Mouse (Mus musculus): ENCODE data around the gene Phb.
A peak's percentile ranks its signal among the peaks of the same experiment; 100 is the strongest.

Gene Phb

DNA sequence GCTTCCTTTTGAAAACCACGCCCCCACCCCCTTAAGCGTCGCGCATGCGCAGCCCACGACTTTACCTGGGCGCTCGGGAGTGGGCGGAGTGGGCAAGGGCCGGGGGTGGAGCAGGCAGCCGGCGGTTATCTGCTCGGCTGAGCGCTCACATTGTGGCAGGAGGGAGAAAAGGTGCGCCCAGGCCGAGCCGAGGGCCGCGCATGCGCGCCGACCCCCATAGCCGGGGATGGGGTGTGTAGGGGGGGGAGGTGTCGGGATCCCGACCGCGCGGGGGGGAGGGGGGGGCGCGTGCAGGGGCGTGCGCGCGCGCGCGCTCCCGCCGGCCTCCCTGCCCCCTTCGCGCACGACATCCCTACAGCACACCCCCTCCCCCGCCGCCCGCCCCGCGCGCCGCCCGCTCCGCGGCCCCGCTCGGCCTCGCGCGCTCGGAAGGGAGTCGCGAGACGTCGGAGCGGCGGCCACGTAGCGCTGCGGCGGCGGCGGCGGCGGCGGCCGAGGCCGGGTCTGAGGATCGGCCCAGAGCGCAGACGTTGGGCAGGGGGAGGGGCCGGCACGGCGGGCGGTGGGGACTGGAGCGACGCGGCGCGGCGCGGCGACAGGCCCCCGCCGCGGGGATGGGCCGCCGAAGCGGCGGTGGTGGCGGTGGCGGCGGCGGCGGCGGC, 45.9 kb downstream of the Phb start, which contains the start of gene Zfp652:
Gene Zfp652, plus strand, starts transcription at position 111 of the 662 bp plus-strand sequence.
- peak; percentile 79 for DNase-seq (ENCODE audit: low spot score)

DNA sequence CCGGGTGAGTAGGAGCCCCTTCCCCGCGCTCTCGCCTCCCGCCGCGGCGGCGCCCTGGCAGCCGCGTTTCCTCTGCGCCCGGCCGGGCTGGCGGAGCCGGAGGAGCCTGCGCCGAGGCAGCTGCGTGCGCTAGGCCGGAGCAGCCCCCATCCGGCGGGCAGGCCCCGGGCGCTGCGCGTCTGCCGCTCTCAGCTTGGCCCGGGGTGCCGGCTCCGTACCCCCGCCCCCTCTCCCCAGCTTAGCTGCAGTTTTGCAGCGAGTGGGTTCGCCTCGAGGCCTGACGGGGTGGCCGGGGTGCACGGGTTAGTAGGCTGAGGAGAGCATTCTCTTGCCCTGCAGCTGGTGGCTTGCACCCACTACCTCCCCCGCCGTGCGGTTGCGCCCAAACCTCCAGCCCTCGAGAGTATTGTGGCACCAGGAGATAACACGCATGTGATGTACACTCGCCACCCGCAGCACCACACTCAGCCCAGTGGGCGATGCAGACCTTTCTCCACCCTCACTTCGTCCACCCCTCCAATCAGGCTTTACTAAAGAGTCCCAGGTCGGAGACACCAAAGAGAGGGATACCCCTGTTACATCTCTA, 46.6 kb downstream of the Phb start:
- peak; percentile 42 for DNase-seq (ENCODE audit: low spot score)

GRCm38 (mm10) chr11:95713811-95714241, 47.1 kb downstream of the Phb start:
- DNase-seq (ENCODE audit: low spot score): no peak

DNA sequence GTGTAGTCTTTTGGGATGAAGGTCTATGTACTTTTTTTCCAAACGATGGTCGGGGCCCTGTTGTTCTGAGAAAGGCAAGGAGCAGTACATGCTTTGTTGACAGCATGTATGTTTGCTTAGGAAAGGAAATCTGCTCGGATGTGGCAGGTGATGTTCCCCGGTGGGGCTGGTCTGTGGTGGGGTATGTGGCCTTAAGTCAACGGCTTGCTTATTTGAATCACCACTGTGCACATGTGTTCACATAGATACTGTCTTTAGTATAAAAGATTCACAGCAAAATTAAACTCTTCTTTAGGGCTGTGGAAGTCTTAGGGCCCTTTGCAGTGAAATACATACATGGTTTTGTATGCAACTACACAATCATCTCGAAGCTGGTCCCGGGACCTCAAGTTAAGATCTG, 47.7 kb downstream of the Phb start:
- DNase-seq (ENCODE audit: low spot score): no peak

DNA sequence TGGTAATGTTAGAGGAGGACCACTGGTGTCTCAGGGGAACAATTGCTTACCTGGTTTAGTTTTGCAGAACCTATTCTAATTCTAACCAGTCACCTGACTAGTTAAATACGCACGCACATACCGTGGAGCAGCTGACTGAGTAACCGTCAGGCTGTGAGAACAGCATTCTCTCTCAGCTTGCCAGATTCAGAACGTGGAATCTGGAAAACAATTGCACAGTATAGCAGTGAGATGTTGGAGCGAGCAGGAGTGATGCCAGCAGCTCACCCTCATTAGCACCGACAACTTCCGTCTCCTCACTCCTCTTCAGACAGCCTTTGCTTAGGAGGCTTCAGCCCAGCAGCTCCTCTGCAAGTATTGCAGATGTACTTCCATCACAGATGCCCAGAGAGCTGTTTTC, 49.4 kb downstream of the Phb start:
- DNase-seq (ENCODE audit: low spot score): no peak

DNA sequence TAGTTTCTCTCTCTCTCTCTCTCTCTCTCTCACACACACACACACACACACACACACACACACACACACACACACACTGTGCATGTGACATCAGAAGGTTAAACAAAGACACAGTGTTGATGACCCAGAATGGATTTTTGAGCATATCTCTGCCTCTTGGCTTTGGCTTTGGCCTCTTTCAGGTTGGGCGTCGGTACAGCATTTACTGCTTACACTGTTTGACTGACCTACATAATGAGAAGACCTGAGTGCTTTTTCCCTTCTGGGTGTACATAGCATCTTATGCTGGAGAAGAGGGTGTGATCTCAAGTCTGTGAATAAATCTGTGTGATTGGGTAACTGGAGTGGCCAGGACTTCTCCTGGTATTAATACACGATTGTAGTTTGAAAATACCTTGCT, 52.6 kb downstream of the Phb start:
- DNase-seq (ENCODE audit: low spot score): no peak

GRCm38 (mm10) chr11:95723287-95723686, 56.5 kb downstream of the Phb start, which contains the start of gene B130006D01Rik:
B130006D01Rik (plus strand) TSS chr11:95723587.
- DNase-seq (ENCODE audit: low spot score): no peak

GRCm38 (mm10) chr11:95724466-95724865, 57.7 kb downstream of the Phb start:
- no peak for DNase-seq (ENCODE audit: low spot score)

DNA sequence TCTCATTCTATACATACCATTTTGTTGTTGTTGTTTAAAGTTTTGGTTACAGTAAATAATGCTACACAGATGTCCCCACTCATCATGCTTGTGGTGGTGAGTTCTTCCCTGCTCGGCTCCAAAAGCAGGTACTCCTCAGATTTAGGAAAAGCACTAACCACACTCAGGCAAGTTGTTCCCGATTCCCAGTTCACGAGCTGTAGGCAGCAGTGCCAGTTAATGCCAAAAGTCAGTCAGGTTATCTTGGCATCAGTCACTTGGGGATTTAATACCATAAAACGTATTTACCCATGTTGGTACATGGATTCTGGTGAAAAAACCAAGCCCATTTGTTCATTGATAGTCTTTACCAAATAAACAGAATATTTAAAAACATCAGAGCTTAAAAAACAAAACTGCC, 59.4 kb downstream of the Phb start:
- DNase-seq (ENCODE audit: low spot score): no peak

DNA sequence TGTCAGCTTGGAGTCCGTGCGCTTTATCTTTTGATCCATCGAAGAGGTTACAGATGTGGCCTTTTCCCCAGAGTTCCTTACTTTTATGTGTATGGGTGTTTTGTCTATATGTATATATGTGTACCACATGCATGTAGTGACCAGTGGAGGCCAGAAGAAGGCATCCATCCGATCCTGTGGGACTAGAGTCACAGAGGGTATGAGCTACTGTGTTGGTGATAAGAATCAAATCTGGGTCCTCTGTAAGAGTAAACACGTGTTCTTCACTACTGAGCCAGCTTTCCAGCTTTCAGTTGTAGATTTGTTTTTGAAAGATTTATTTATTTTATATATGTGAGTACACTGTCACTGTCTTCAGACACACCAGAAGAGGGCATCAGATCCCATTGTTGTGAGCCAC, 61.2 kb downstream of the Phb start:
- DNase-seq (ENCODE audit: low spot score): no peak

- DNase-seq (ENCODE audit: low spot score): no peak
Measured at GRCm38 (mm10) chr11:95728916-95729907, 62.5 kb downstream of the Phb start.

Measured in ovary, postnatal 14 days (tissue).